Mouse (Mus musculus): Measurements from ENCODE around the gene Ptprn. TPM values are rescaled to one million over a fixed set of nuclear protein-coding genes. Genes with fewer than 3 reads are reported as not detected.

The Ptprn gene
- polyA plus RNA-seq, 1 experiment: 6.2 TPM

DNA sequence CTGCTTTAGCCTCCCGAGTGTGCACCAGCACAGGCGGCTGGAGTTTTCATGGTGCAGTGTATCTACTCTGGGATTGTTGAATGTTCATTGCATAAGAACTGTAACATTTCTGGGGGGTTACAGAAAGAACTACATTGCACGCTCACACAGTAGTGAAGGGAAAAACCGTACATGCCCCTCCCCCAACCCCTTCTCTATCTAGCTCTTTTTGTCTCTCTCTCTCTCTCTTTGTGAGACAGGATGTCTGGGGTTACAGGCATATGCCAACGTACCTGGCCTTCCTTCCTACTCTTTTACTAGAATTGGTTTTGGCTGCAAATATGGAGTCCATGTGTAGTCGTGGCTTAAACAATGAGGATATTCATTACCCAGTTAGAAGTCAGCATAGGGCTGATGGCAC lies 41.4 kb downstream of the Ptprn start:
- no peaks in the 10 kb centered on the region for H3K27me3 ChIP-seq (ENCODE audit: control insufficient read depth, insufficient read depth, low read length)
- TF ChIP-seq POLR2A (IDR thresholded peaks at IDR 0.05; ENCODE audit: low read depth, low read length) (no peak), CTCF (IDR thresholded peaks at IDR 0.05; ENCODE audit: extremely low read depth, insufficient read length, insufficient replicate concordance, low read depth, low read length) (no peak)
- H3K27ac ChIP-seq (ENCODE audit: insufficient read depth, low read depth, low read length): no peak overlapping the region
- WGBS: 81% methylated on average over 6 of the region's 6 CpGs
- peaks cover 5% of the 10 kb centered on the region for H3K4me1 ChIP-seq (ENCODE audit: control insufficient read depth, insufficient read depth, insufficient read length, low read length)
- no peaks in the 10 kb centered on the region for H3K36me3 ChIP-seq (ENCODE audit: control insufficient read depth, insufficient read depth, low read length)
- H3K4me3 ChIP-seq (ENCODE audit: low read depth, low read length): no peak overlapping the region

DNA sequence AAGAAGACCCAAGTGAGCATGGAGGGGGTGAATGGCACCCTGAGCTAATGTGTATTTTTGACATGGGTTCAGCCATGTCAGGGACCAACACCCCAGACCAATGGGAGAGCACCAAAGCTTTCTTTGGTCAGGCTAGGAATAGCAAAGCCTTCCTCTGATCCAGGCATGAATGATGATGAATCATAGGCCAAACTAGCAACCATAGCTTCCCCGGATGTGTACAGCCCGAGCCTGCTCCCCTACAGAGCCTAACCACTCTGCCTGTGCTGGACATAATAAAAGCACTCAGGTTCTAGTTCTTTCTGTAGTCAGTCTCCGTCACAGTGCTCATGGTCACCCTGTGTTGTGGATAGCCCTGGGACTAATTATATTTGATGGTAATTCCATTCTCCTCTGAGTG lies 42.8 kb downstream of the Ptprn start:
- TF ChIP-seq POLR2A (IDR thresholded peaks at IDR 0.05; ENCODE audit: low read depth, low read length): no peak
- peaks cover 3% of the 10 kb centered on the region for H3K36me3 ChIP-seq (ENCODE audit: control insufficient read depth, insufficient read depth, low read length)
- peaks cover 7% of the 10 kb centered on the region for H3K4me1 ChIP-seq (ENCODE audit: control insufficient read depth, insufficient read depth, insufficient read length, low read length)

DNA sequence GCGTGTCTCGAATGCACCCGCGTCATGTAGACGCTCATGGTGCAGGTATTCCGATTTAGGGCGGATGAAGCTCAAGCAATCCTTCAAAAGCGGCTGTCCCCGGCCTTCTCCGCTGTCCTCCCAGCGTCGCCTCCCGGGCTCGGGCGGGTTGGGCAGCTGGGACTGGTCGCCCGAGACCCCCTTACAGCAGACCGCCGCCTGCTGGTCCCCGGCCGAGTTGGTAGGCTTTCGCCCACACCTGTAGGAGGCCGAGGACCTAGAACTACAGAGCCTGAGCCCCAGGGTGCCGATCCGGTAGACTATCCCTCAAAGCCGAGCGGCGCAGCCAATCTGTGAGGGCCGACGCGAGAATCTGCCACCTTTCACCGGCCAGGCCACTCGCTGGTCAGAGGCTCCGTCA lies 44.8 kb downstream of the Ptprn start, which contains the start of gene Tuba4a:
Tuba4a (minus strand) TSS at position 335 of the 400 bp plus-strand sequence.
- H3K27me3 ChIP-seq (ENCODE audit: control insufficient read depth, insufficient read depth, low read length): no peaks in the 10 kb centered on the region
- WGBS: 3% methylated on average over 34 of the region's 34 CpGs
- H3K27ac ChIP-seq (ENCODE audit: insufficient read depth, low read depth, low read length): peak within 1 kb of the TSS; percentile 69
- peaks cover 20% of the 10 kb centered on the region for H3K4me1 ChIP-seq (ENCODE audit: control insufficient read depth, insufficient read depth, insufficient read length, low read length)
- H3K4me3 ChIP-seq (ENCODE audit: low read depth, low read length): peak within 1 kb of the TSS; percentile 85
- H3K36me3 ChIP-seq (ENCODE audit: control insufficient read depth, insufficient read depth, low read length): peaks cover 21% of the 10 kb centered on the region
- no peak for TF ChIP-seq CTCF (IDR thresholded peaks at IDR 0.05; ENCODE audit: extremely low read depth, insufficient read length, insufficient replicate concordance, low read depth, low read length)
- no peak for TF ChIP-seq POLR2A (IDR thresholded peaks at IDR 0.05; ENCODE audit: low read depth, low read length)

More for the DNA sequence above, 42.8 kb downstream of the Ptprn start:
- Histone ChIP-seq H3K4me3 (ENCODE audit: low read depth, low read length) (no peak overlapping the region), H3K27me3 (ENCODE audit: control insufficient read depth, insufficient read depth, low read length) (no peaks in the 10 kb centered on the region), H3K27ac (ENCODE audit: insufficient read depth, low read depth, low read length) (no peak overlapping the region)
- 88% methylated on average over 3 of the region's 3 CpGs for WGBS

GRCm38 (mm10) chr1:75219078-75219477 lies 45.2 kb downstream of the Ptprn start:
- Histone ChIP-seq H3K4me3 (ENCODE audit: low read depth, low read length) (peak overlapping the region; percentile 85), H3K27me3 (ENCODE audit: control insufficient read depth, insufficient read depth, low read length) (no peaks in the 10 kb centered on the region), H3K27ac (ENCODE audit: insufficient read depth, low read depth, low read length) (peak overlapping the region; percentile 69), H3K36me3 (ENCODE audit: control insufficient read depth, insufficient read depth, low read length) (peaks cover 24% of the 10 kb centered on the region), H3K4me1 (ENCODE audit: control insufficient read depth, insufficient read depth, insufficient read length, low read length) (peaks cover 20% of the 10 kb centered on the region)
- under 1% methylated on average over 24 of the region's 24 CpGs for WGBS
- TF ChIP-seq CTCF (IDR thresholded peaks at IDR 0.05; ENCODE audit: extremely low read depth, insufficient read length, insufficient replicate concordance, low read depth, low read length) (peak; percentile 42; the same call in 1 of the 2 replicates), POLR2A (IDR thresholded peaks at IDR 0.05; ENCODE audit: low read depth, low read length) (peak; percentile 100)

DNA sequence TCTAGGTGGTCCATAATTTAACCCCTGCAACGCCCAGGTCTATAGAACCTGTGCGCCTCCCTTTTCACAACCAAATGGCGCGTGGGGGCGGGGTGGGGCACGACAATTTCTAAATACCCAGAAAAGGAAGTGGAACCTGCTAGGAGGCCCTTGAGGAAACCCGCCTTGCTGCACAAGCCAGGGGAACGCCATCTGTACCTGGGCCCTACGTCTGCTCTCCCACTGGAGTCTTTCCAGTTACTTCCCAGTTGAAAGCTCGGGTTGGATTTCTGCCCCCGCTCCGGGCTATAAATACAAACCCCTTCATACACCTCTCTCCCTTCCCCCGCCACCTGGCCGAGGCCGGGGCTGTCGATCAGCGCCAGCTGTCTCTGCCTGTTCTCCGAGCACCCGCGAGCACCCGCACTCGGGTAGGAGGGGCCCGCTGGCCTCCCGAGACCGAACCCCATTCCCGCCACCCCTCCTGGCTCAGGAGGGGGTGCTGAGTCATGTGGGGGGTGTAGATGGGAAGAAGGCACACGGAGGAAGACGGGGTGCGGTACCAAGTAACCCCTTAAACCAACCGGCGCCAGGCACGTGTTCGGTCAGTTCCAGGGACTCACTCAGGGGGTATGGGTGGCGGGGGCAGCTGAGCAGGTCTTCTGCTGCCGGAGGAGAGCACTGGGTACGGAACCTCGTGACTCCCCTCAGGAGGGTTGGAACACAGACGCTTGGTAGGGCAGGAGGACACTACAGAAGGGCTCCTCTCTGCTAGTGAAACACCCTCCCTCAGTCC lies 45.9 kb downstream of the Ptprn start:
- Histone ChIP-seq H3K4me3 (ENCODE audit: low read depth, low read length) (peak overlapping the region; percentile 85), H3K27me3 (ENCODE audit: control insufficient read depth, insufficient read depth, low read length) (no peaks in the 10 kb centered on the region), H3K27ac (ENCODE audit: insufficient read depth, low read depth, low read length) (peak overlapping the region; percentile 69), H3K4me1 (ENCODE audit: control insufficient read depth, insufficient read depth, insufficient read length, low read length) (peaks cover 26% of the 10 kb centered on the region), H3K36me3 (ENCODE audit: control insufficient read depth, insufficient read depth, low read length) (peaks cover 31% of the 10 kb centered on the region)
- WGBS: 2% methylated on average over 38 of the region's 38 CpGs
- TF ChIP-seq POLR2A (IDR thresholded peaks at IDR 0.05; ENCODE audit: low read depth, low read length) (0 out of 2 replicates have a peak, but pooled peaks have one; percentile 19), CTCF (IDR thresholded peaks at IDR 0.05; ENCODE audit: extremely low read depth, insufficient read length, insufficient replicate concordance, low read depth, low read length) (no peak)

GRCm38 (mm10) chr1:75217893-75218226 lies 46.4 kb downstream of the Ptprn start:
- H3K27ac ChIP-seq (ENCODE audit: insufficient read depth, low read depth, low read length): peak overlapping the region; percentile 69
- peaks cover 32% of the 10 kb centered on the region for H3K36me3 ChIP-seq (ENCODE audit: control insufficient read depth, insufficient read depth, low read length)
- H3K4me1 ChIP-seq (ENCODE audit: control insufficient read depth, insufficient read depth, insufficient read length, low read length): peaks cover 29% of the 10 kb centered on the region
- TF ChIP-seq CTCF (IDR thresholded peaks at IDR 0.05; ENCODE audit: extremely low read depth, insufficient read length, insufficient replicate concordance, low read depth, low read length) (no peak), POLR2A (IDR thresholded peaks at IDR 0.05; ENCODE audit: low read depth, low read length) (no peak)
- WGBS: 2% methylated on average over 6 of the region's 6 CpGs
- no peaks in the 10 kb centered on the region for H3K27me3 ChIP-seq (ENCODE audit: control insufficient read depth, insufficient read depth, low read length)
- H3K4me3 ChIP-seq (ENCODE audit: low read depth, low read length): peak overlapping the region; percentile 85

DNA sequence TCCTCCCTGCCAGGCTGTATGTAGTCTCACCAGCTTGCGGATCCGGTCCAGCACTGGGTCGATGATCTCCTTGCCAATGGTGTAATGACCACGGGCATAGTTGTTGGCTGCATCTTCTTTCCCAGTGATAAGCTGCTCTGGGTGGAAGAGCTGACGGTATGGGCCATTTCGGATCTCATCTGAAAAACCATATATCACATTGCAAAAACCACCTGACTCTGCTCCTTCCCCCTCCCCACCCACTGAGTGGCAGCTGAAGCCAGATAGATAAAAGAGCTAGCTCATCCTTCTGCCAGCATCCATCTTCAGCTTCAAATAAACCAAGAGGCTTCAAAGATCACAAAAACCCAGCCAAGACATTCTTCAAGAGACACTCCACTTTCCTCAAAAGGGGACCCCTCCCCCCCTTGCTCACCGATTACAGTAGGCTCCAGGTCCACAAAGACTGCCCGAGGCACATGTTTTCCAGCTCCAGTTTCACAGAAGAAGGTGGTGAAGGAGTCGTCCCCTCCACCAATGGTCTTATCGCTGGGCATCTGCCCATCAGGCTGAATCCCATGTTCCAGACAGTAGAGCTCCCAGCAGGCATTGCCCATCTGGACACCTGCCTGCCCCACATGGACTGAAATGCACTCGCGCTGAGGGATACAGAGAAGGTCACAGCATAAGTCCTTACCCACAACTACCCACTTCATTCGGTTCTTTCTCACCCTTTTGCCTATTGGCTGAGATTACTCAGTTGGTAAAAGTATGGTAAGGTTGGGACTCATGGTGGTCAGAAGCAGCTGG lies 47.3 kb downstream of the Ptprn start:
- TF ChIP-seq POLR2A (IDR thresholded peaks at IDR 0.05; ENCODE audit: low read depth, low read length) (no peak), CTCF (IDR thresholded peaks at IDR 0.05; ENCODE audit: extremely low read depth, insufficient read length, insufficient replicate concordance, low read depth, low read length) (no peak)
- H3K4me3 ChIP-seq (ENCODE audit: low read depth, low read length): peak overlapping the region; percentile 12
- no peak overlapping the region for H3K27ac ChIP-seq (ENCODE audit: insufficient read depth, low read depth, low read length)
- H3K27me3 ChIP-seq (ENCODE audit: control insufficient read depth, insufficient read depth, low read length): no peaks in the 10 kb centered on the region
- peaks cover 39% of the 10 kb centered on the region for H3K36me3 ChIP-seq (ENCODE audit: control insufficient read depth, insufficient read depth, low read length)
- WGBS: 65% methylated on average over 13 of the region's 13 CpGs
- H3K4me1 ChIP-seq (ENCODE audit: control insufficient read depth, insufficient read depth, insufficient read length, low read length): peaks cover 36% of the 10 kb centered on the region
